In genomic region chr1:119256769-119257168, GRCm38 (mm10) we compare ENCODE assay signal across 9 mouse cellular contexts.
DNase-seq lines count a peak whose midpoint lies in the region; ATAC-seq and TF ChIP-seq lines count a peak whose summit lies in the region.
"Had no signal": no experiment of that assay in that cellular context is flagged by ENCODE, and none has a peak within 500 bp of the region (broad histone marks: within the 10 kb centered on the region; RNA-seq: fewer than 3 reads in every experiment).

No protein-coding gene starts in this region.

- H3K36me3 ChIP-seq in midbrain, embryonic 13.5 days, result no peaks in the 10 kb centered on the region
- no peaks in the 10 kb centered on the region for H3K36me3 ChIP-seq in midbrain, embryonic 11.5 days (ENCODE audit: control insufficient read depth, insufficient read depth, low read length)
- H3K36me3 ChIP-seq: liver, embryonic 15.5 days had no signal

- 61% methylated on average over 8 of the region's 8 CpGs for WGBS in midbrain, embryonic 13.5 days
- WGBS in midbrain, embryonic 11.5 days, result 70% methylated on average over 8 of the region's 8 CpGs

- H3K4me1 ChIP-seq in midbrain, embryonic 13.5 days (replicated peaks), result 0 out of 2 replicates have a peak, but pooled peaks cover 7% of the 10 kb centered on the region
- peaks cover 6% of the 10 kb centered on the region for H3K4me1 ChIP-seq in midbrain, embryonic 11.5 days (ENCODE audit: control insufficient read depth, insufficient read depth, low read length)
- H3K4me1 ChIP-seq: liver, embryonic 15.5 days had no signal

- no peak overlapping the region for H3K9ac ChIP-seq in midbrain, embryonic 13.5 days (replicated peaks)
- H3K9ac ChIP-seq in midbrain, embryonic 11.5 days (ENCODE audit: low read length), result no peak overlapping the region
- H3K9ac ChIP-seq: liver, embryonic 15.5 days had no signal

- no peak for TF ChIP-seq CTCF in left cerebral cortex, adult 2 months (IDR thresholded peaks at IDR 0.05)

- intact Hi-C loops in heart, postnatal 10 days (cut with DNase I), result no loop called here
- intact Hi-C loops in left cerebral cortex, adult 2 months (cut with DNase I), result loop anchor here (2.0 to 5.0 kb wide), 2 partner anchors 91 to 164 kb away; no protein-coding TSS in a partner anchor

- no peak overlapping the region for H3K4me2 ChIP-seq in midbrain, embryonic 13.5 days (replicated peaks)
- no peak overlapping the region for H3K4me2 ChIP-seq in midbrain, embryonic 11.5 days
- H3K4me2 ChIP-seq: liver, embryonic 15.5 days had no signal

- H3K27ac ChIP-seq in midbrain, embryonic 13.5 days, result no peak overlapping the region
- no peak overlapping the region; the same call in 1 of the 2 replicates for H3K27ac ChIP-seq in midbrain, embryonic 11.5 days (ENCODE audit: low read depth, low read length)
- H3K27ac ChIP-seq in left cerebral cortex, adult 2 months, result no peak overlapping the region; the same call in 1 of the 2 replicates
- H3K27ac ChIP-seq: liver, embryonic 15.5 days had no signal

- peak; percentile 51 for ATAC-seq in midbrain, embryonic 13.5 days
- ATAC-seq in midbrain, embryonic 11.5 days (ENCODE audit: low FRiP score), result no peak

- DNase-seq in midbrain, embryonic 11.5 days (ENCODE audit: low spot score, missing footprints), result no peak
- peak; percentile 98 to 99 for DNase-seq in cerebellum, postnatal 10 days
- DNase-seq in heart, postnatal 10 days, result peak; percentile 29 to 50
- DNase-seq in left cerebral cortex, adult 2 months (ENCODE audit: extremely low spot score in 1 of 2, low spot score in 2 of 2), result peak; percentile 61 to 72
- DNase-seq in right cerebral cortex, postnatal 36 days (ENCODE audit: low spot score in 2 of 2), result peak; percentile 66 to 71
- no peak for DNase-seq in embryo, embryonic 10.5 days (ENCODE audit: low spot score)
- DNase-seq in B cell, adult 2 months, result no peak

- peaks cover 2% of the 10 kb centered on the region; the same call in 1 of the 2 replicates for H3K9me3 ChIP-seq in midbrain, embryonic 13.5 days
- H3K9me3 ChIP-seq in midbrain, embryonic 11.5 days (ENCODE audit: control insufficient read depth, low read length), result no peaks in the 10 kb centered on the region; the same call in 1 of the 2 replicates
- H3K9me3 ChIP-seq: liver, embryonic 15.5 days had no signal

- H3K27me3 ChIP-seq in midbrain, embryonic 13.5 days, result no peaks in the 10 kb centered on the region; the same call in 1 of the 2 replicates
- no peaks in the 10 kb centered on the region for H3K27me3 ChIP-seq in midbrain, embryonic 11.5 days (ENCODE audit: control insufficient read depth, insufficient read depth, low read length)
- H3K27me3 ChIP-seq: liver, embryonic 15.5 days had no signal

- no peak overlapping the region for H3K4me3 ChIP-seq in midbrain, embryonic 13.5 days (replicated peaks)
- no peak overlapping the region for H3K4me3 ChIP-seq in midbrain, embryonic 11.5 days (ENCODE audit: low read depth, low read length)
- H3K4me3 ChIP-seq in left cerebral cortex, adult 2 months, result no peak overlapping the region
- H3K4me3 ChIP-seq: liver, embryonic 15.5 days had no signal

Comparison
In these comparisons a context has a peak if more than half of its experiments do, and no peak if none do; other contexts are left out.
1. DNase-seq: peak in cerebellum, postnatal 10 days (2 of 2), heart, postnatal 10 days (2 of 2), left cerebral cortex, adult 2 months (2 of 2) and right cerebral cortex, postnatal 36 days (2 of 2); none in midbrain, embryonic 11.5 days (single experiment), embryo, embryonic 10.5 days (single experiment) and B cell, adult 2 months (0 of 2).